Mouse (Mus musculus) kidney, embryonic 16.5 days (tissue): Measurements from ENCODE around the gene Rsbn1l. TPM values are rescaled to one million over a fixed set of nuclear protein-coding genes. Genes with fewer than 3 reads are reported as not detected.

Source experiments
- ATAC-seq: fragments of 200-750 bp; cut with Nextera tagmentation; 2 replicates; pipeline ENCODE4 v1.8.0; 2017; ENCODE audit warnings: moderate TSS enrichment; ENCODE audit not compliant: low FRiP score, low TSS enrichment
- H3K27ac ChIP-seq: fragments of 300-500 bp; sonication (generic); 2 replicates; pipeline ENCODE4 v1.5.1; 2014; ENCODE audit warnings: low read length
- H3K27me3 ChIP-seq: fragments of 300-500 bp; sonication (generic); 2 replicates; pipeline ENCODE4 v1.6.1; 2014; ENCODE audit warnings: low read length, control low read depth, mixed read lengths; ENCODE audit not compliant: insufficient read depth
- H3K36me3 ChIP-seq: fragments of 300-500 bp; sonication (generic); 2 replicates; pipeline ENCODE4 v1.6.1; 2014; ENCODE audit warnings: low read length, control low read depth, mixed read lengths; ENCODE audit not compliant: insufficient read depth
- H3K4me1 ChIP-seq: fragments of 300-500 bp; sonication (generic); 2 replicates; pipeline ENCODE4 v1.6.1; 2014; ENCODE audit warnings: low read length, control low read depth, mixed read lengths; ENCODE audit not compliant: insufficient read depth
- H3K4me2 ChIP-seq: fragments of 300-500 bp; sonication (generic); replicated peaks from 2 replicates; pipeline ENCODE4 v1.6.1; 2014; ENCODE audit warnings: low read depth, low read length
- H3K4me3 ChIP-seq: fragments of 300-500 bp; sonication (generic); 2 replicates; pipeline ENCODE4 v1.5.1; 2014; ENCODE audit warnings: mild to moderate bottlenecking, low read length
- H3K9ac ChIP-seq: fragments of 300-500 bp; sonication (generic); replicated peaks from 2 replicates; pipeline ENCODE4 v1.6.1; 2014; ENCODE audit warnings: low read length
- H3K9me3 ChIP-seq: fragments of 300-500 bp; sonication (generic); 2 replicates; pipeline ENCODE4 v1.6.1; 2016; ENCODE audit warnings: low read length, control low read depth
- WGBS: fragments of 180-500 bp; shearing (Covaris S2); extraction: QIAGEN DNeasy Blood & Tissue Kit; methylation state at CpG from one replicate; pipeline ENCODE4 v1.1.7; 2014; 5-methylcytosine and 5-hydroxymethylcytosine counted together
- polyA plus RNA-seq: library from polyadenylated mRNA; unstranded; fragments of >200 nt; fragmentation: Nextera tagmentation; extraction: Ambion mirVana; gene quantifications from 2 replicates; pipeline ENCODE4 v1.2.1, GENCODE M21; 2015

Rsbn1l gene
- polyA plus RNA-seq = 4.5 and 5.6 TPM in 2 replicates

GRCm38 (mm10) chr5:20956298-20956697, at the start of gene Rsbn1l:
TSS of gene Rsbn1l (minus strand) at chr5:20956398.
- H3K36me3 ChIP-seq = peaks cover 9% of the 10 kb centered on the region; the same call in 1 of the 2 replicates
- no peak within 1 kb of the TSS for H3K4me2 ChIP-seq
- no peak within 1 kb of the TSS for H3K27ac ChIP-seq
- peaks cover 5% of the 10 kb centered on the region; the same call in 1 of the 2 replicates for H3K4me1 ChIP-seq
- H3K27me3 ChIP-seq = no peaks in the 10 kb centered on the region
- peaks cover 4% of the 10 kb centered on the region; the same call in 1 of the 2 replicates for H3K9me3 ChIP-seq
- H3K9ac ChIP-seq = no peak within 1 kb of the TSS
- WGBS = 95% methylated on average over 3 of the region's 3 CpGs
- ATAC-seq = no peak
- no peak within 1 kb of the TSS for H3K4me3 ChIP-seq

- Histone ChIP-seq H3K9ac (no peak overlapping the region), H3K27ac (no peak overlapping the region), H3K9me3 (0 out of 2 replicates have a peak, but pooled peaks cover 7% of the 10 kb centered on the region), H3K27me3 (no peaks in the 10 kb centered on the region), H3K4me3 (no peak overlapping the region), H3K36me3 (peaks cover 50% of the 10 kb centered on the region), H3K4me1 (no peaks in the 10 kb centered on the region), H3K4me2 (no peak overlapping the region)
- ATAC-seq = no peak
- 96% methylated on average over 6 of the region's 6 CpGs for WGBS
Measured at GRCm38 (mm10) chr5:21002723-21003122, 46.5 kb upstream of the Rsbn1l start.

DNA sequence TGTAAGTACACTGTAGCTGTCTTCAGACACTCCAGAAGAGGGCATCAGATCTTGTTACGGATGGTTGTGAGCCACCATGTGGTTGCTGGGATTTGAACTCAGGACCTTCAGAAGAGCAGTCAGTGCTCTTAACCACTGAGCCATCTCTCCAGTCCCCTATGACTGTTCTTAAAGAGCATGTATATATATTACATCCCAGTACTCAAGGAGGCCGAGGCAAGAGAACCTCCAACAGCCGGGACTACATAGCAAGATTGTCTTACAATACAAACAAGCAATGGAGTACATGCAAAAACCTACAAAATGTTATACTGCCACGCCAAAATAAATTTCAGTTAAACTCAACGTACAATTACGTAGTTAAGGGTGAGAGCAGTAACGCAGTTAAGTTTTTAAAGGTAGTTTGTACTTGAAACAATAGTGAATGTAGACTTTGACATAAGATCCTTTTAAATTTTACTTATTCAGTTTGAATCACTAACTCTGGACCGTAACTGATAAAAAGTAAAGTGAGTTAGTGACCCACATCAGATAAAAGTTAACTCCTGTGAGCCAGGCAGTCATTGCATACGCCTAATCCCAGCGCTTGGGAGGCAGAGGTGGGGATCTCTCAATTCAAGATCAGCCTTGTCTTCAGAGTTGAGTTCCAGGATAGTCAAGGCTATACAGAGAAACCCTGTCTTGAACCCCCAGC, 45.6 kb upstream of the Rsbn1l start:
- Histone ChIP-seq H3K27me3 (no peaks in the 10 kb centered on the region), H3K4me3 (no peak overlapping the region), H3K9me3 (0 out of 2 replicates have a peak, but pooled peaks cover 7% of the 10 kb centered on the region), H3K4me1 (no peaks in the 10 kb centered on the region), H3K36me3 (peaks cover 59% of the 10 kb centered on the region), H3K4me2 (no peak overlapping the region), H3K27ac (no peak overlapping the region), H3K9ac (no peak overlapping the region)
- ATAC-seq = no peak
- 85% methylated on average over 10 of the region's 10 CpGs for WGBS

DNA sequence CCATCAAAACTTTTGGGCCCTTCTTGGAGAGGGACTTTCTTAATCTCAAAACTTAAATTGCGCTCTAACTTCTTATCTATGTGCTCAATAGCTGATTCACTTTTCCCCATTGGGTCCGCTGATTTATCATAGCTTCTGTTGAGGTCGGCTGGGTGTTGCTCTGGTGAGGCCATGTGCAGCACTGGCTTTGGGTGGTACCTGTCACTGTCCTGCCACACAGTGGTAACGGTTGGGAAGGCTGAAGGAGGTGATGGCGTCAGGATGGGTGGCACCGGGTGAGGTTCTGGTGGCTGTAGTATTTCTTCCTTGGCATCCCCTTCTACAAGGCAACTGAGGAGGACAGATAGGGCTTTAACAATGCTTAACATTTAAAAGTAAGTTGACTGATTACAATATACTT, 42.2 kb upstream of the Rsbn1l start:
- 93% methylated on average over 6 of the region's 6 CpGs for WGBS
- Histone ChIP-seq H3K27me3 (no peaks in the 10 kb centered on the region), H3K9ac (no peak overlapping the region), H3K4me2 (no peak overlapping the region), H3K36me3 (peaks cover 70% of the 10 kb centered on the region), H3K4me1 (no peaks in the 10 kb centered on the region), H3K9me3 (peaks cover 7% of the 10 kb centered on the region; the same call in 1 of the 2 replicates), H3K4me3 (no peak overlapping the region), H3K27ac (no peak overlapping the region)
- ATAC-seq = no peak

DNA sequence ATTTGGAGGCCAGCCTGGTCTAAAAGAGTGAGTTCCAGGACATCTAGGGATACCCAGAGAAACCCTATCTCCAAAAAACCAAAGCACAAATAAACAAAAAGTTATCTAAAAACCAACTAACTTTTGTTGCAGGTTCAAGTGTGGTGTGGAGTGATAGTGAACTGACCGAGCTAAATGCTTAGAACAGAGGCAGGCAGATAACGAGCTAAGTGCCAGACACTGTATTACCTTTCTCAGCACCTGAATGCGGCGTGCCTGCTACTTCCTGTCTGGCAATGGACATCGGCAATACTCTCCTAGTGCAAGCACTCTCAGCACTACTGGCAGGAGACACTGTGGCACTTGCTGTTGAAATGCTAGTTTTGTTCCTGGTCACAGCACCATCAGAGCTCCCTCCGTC, 41.4 kb upstream of the Rsbn1l start:
- H3K4me2 ChIP-seq = no peak overlapping the region
- H3K36me3 ChIP-seq = peaks cover 64% of the 10 kb centered on the region
- H3K4me3 ChIP-seq = no peak overlapping the region
- H3K27me3 ChIP-seq = no peaks in the 10 kb centered on the region
- H3K9me3 ChIP-seq = peaks cover 7% of the 10 kb centered on the region; the same call in 1 of the 2 replicates
- no peak overlapping the region for H3K27ac ChIP-seq
- ATAC-seq = no peak
- no peak overlapping the region for H3K9ac ChIP-seq
- WGBS = 96% methylated on average over 6 of the region's 6 CpGs
- H3K4me1 ChIP-seq = no peaks in the 10 kb centered on the region

- Histone ChIP-seq H3K4me2 (no peak overlapping the region), H3K9me3 (no peaks in the 10 kb centered on the region), H3K4me3 (no peak overlapping the region), H3K9ac (no peak overlapping the region), H3K36me3 (peaks cover 42% of the 10 kb centered on the region), H3K27me3 (no peaks in the 10 kb centered on the region), H3K27ac (no peak overlapping the region), H3K4me1 (no peaks in the 10 kb centered on the region)
- ATAC-seq = no peak
- WGBS = 94% methylated on average over 8 of the region's 8 CpGs
Measured at GRCm38 (mm10) chr5:20990062-20990809, 34.0 kb upstream of the Rsbn1l start.

GRCm38 (mm10) chr5:20986271-20986670, 30.1 kb upstream of the Rsbn1l start:
- WGBS = 90% methylated on average over 8 of the region's 8 CpGs
- peaks cover 38% of the 10 kb centered on the region for H3K36me3 ChIP-seq
- H3K27ac ChIP-seq = no peak overlapping the region
- H3K9me3 ChIP-seq = no peaks in the 10 kb centered on the region
- ATAC-seq = no peak
- no peak overlapping the region for H3K4me2 ChIP-seq
- H3K9ac ChIP-seq = no peak overlapping the region
- H3K4me3 ChIP-seq = no peak overlapping the region
- no peaks in the 10 kb centered on the region for H3K27me3 ChIP-seq
- H3K4me1 ChIP-seq = no peaks in the 10 kb centered on the region

DNA sequence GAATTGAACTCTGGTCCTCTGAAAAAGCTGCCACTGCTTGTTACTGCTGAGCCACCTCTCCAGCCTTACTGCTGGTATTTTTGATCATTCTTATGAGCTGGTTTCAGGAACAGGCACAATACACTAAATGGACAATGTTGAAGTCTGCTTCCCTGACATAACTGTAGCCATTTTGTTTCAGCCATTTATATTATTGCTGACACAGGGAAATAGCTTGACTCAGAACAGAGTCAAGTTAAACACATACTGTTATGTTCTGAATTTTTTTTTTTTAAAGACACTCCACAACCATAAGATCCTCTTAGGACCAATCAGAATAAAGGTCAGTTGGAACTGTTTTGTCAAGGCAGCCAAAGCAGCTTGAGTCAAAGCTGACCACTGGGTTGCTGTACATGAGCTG, 27.3 kb upstream of the Rsbn1l start:
- Histone ChIP-seq H3K9me3 (no peaks in the 10 kb centered on the region), H3K36me3 (peaks cover 18% of the 10 kb centered on the region), H3K4me2 (no peak overlapping the region), H3K4me3 (no peak overlapping the region), H3K27me3 (no peaks in the 10 kb centered on the region), H3K4me1 (no peaks in the 10 kb centered on the region), H3K9ac (no peak overlapping the region), H3K27ac (no peak overlapping the region)
- ATAC-seq = no peak

GRCm38 (mm10) chr5:20974690-20975089, 18.5 kb upstream of the Rsbn1l start:
- H3K27me3 ChIP-seq = no peaks in the 10 kb centered on the region
- H3K4me3 ChIP-seq = no peak overlapping the region
- H3K4me1 ChIP-seq = no peaks in the 10 kb centered on the region
- no peak overlapping the region for H3K27ac ChIP-seq
- no peak overlapping the region for H3K9ac ChIP-seq
- no peak for ATAC-seq
- H3K4me2 ChIP-seq = no peak overlapping the region
- H3K36me3 ChIP-seq = no peaks in the 10 kb centered on the region
- WGBS = 88% methylated on average over 4 of the region's 4 CpGs
- H3K9me3 ChIP-seq = no peaks in the 10 kb centered on the region

DNA sequence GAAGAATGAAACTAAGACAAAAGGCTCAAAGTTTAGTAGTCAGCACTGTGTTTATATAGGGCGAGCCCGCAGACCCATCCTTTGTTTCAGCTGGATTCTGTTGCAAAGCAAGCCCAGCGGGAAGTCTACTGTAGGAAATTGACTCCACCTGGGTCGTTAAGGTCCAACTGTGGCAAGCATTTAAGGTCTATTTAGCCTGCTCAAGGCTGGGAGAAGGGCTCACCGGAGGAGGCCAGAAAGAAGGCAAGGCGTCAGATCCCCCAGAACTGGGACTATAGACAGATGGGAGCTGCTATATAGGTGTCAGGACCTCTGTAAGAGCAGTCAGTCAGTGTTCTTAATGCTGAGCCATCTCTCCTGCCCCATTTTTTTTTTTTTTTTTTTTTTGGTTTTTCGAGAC, 17.8 kb upstream of the Rsbn1l start:
- H3K9me3 ChIP-seq = no peaks in the 10 kb centered on the region
- no peaks in the 10 kb centered on the region for H3K4me1 ChIP-seq
- H3K36me3 ChIP-seq = no peaks in the 10 kb centered on the region
- WGBS = 23% methylated on average over 6 of the region's 7 CpGs
- no peak overlapping the region for H3K9ac ChIP-seq
- no peaks in the 10 kb centered on the region for H3K27me3 ChIP-seq
- H3K4me2 ChIP-seq = no peak overlapping the region
- 0 out of 2 replicates have a peak, but pooled peaks have one; percentile 11 for ATAC-seq
- no peak overlapping the region for H3K4me3 ChIP-seq
- no peak overlapping the region for H3K27ac ChIP-seq
